Mouse (Mus musculus) left cerebral cortex, adult 11 months (tissue): Measurements from ENCODE around the gene Celf5.
"Not testable (repeated sequence)": the region's sequence is repeated elsewhere in the genome, so short reads cannot be mapped to it uniquely, and the experiment has no call there.

Experiments used
- DNase-seq: peaks from one replicate; pipeline ENCODE4 v3.0.0; 2022; ENCODE audit warnings: low spot score

Gene Celf5

GRCm38 (mm10) chr10:81452237-81452946 lies 30.1 kb downstream of the Celf5 start:
- no peak for DNase-seq

- DNase-seq = no peak
Observed at GRCm38 (mm10) chr10:81451365-81451745, 31.2 kb downstream of the Celf5 start.

- DNase-seq = no peak
Observed at GRCm38 (mm10) chr10:81450641-81451364, 31.7 kb downstream of the Celf5 start.

- peak; percentile 70 for DNase-seq
Observed at GRCm38 (mm10) chr10:81450140-81450539, 32.4 kb downstream of the Celf5 start.

GRCm38 (mm10) chr10:81445516-81445915 lies 37.0 kb downstream of the Celf5 start:
- not testable (repeated sequence) for DNase-seq

- no peak for DNase-seq
Observed at GRCm38 (mm10) chr10:81441019-81441418, 41.5 kb downstream of the Celf5 start.

GRCm38 (mm10) chr10:81435436-81435835 lies 47.1 kb downstream of the Celf5 start:
- no peak for DNase-seq

- no peak for DNase-seq
Observed at GRCm38 (mm10) chr10:81434361-81435263, 47.9 kb downstream of the Celf5 start.

GRCm38 (mm10) chr10:81433541-81434289 lies 48.8 kb downstream of the Celf5 start:
- no peak for DNase-seq

GRCm38 (mm10) chr10:81432868-81433262 lies 49.6 kb downstream of the Celf5 start:
- peak; percentile 96 for DNase-seq

GRCm38 (mm10) chr10:81432169-81432867 lies 50.2 kb downstream of the Celf5 start:
- DNase-seq = no peak

- DNase-seq = no peak
Observed at GRCm38 (mm10) chr10:81431526-81432168, 50.9 kb downstream of the Celf5 start.

- DNase-seq = no peak
Observed at GRCm38 (mm10) chr10:81430831-81431525, 51.5 kb downstream of the Celf5 start.

GRCm38 (mm10) chr10:81430141-81430830 lies 52.2 kb downstream of the Celf5 start:
- no peak for DNase-seq

- DNase-seq = no peak
Observed at GRCm38 (mm10) chr10:81429605-81430061, 52.9 kb downstream of the Celf5 start.

- DNase-seq = no peak
Observed at GRCm38 (mm10) chr10:81429092-81429491, 53.4 kb downstream of the Celf5 start.

GRCm38 (mm10) chr10:81428507-81428870 lies 54.0 kb downstream of the Celf5 start:
- no peak for DNase-seq

GRCm38 (mm10) chr10:81427804-81428506 lies 54.6 kb downstream of the Celf5 start:
- no peak for DNase-seq

- DNase-seq = no peak
Observed at GRCm38 (mm10) chr10:81427327-81427726, 55.2 kb downstream of the Celf5 start.
